Mouse (Mus musculus) spleen, postnatal 4 days (tissue): Measurements from ENCODE around the gene Magi2.
"Not testable (repeated sequence)": the region's sequence is repeated elsewhere in the genome, so short reads cannot be mapped to it uniquely, and the experiment has no call there.

Experiments used
- DNase-seq, 2 experiments: peaks; one replicate each; pipeline ENCODE4 v3.0.0; 2022; ENCODE audit warnings: low spot score in 2 of 2

The Magi2 gene

DNA sequence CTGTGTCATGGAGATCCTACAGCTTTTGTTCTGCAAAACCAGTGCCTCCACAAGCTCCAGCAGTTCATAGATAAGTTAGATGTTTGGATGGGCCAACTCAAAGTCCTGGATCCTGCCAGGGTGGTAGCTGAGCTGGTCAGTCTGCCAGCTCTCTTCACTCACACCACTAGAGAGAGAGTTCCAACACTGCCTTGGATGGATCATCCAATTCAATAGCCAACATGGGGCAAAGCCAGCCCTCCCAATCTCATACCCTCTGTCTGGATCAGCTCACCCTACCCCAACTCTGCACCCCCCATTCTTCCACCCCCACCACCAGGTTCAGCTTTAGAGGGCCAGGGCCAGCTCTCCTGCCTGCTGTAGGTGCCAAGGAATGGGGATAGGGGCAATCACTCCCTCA is 235.7 kb downstream of the Magi2 start:
- no peak for DNase-seq

DNA sequence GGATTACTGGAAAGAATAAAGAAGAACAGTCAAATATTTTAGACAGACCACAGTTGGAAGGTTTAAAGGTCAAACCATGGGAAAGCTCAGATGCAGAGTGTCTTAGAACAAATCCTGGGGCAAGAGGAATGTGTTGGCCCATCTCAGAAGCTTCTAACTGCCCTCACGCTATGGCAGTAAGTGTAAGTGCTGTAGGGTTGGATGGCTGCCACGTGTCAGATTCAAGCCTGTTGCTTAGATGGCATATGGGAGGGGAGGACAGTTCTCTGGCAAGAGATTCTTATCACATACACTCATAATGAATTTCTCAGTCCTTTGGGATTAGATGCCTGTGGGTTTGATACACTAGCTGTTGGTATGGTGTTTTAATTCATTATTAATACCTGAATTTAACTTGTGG is 238.5 kb downstream of the Magi2 start:
- no peak for DNase-seq

DNA sequence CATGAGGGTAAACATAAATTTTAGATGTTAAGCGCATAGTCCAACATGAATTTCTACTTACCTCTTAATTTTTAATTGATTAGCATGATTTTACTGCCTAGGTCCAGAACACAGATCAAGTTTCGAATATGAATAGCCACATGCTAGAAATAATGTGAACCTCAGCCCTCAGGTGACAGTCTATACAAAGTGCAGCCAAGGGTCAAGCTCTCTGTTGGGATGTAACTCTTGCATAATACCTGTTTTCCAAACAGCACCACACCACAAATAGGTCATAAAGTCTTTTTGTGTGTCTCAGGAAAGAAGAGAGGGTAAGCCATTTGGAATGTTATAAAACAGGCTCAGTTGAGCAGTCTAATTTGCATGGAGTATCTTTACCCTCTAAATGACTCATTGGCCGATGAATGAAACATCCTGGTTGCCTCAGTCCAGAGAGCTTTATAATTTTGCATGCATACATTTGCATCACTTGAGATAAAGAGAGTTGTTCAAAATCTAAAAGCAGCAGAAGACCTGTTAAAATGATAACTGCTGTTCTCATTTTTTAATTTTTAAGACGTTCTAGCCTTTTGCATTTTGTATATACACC is 246.1 kb downstream of the Magi2 start:
- DNase-seq = no peak

DNA sequence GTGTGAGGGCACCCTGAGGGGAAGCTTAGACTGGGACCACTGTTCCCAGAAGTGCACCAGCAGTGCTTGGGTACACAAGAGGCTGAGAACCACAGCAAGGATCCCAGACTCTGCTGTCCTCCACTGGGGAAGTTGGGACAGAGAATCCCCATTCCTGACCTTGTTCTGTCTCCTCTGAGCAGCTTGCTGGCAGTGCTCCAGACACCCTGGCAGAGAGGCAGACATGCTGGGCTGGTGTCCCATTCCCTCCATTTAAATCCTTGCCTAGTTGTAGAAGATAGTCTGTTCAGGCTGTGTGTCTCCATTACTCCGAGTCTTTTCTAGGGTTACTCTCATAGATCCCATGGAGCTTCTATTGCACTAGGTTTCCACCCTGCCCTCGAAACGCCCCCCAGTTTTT is 256.1 kb downstream of the Magi2 start:
- DNase-seq = no peak

DNA sequence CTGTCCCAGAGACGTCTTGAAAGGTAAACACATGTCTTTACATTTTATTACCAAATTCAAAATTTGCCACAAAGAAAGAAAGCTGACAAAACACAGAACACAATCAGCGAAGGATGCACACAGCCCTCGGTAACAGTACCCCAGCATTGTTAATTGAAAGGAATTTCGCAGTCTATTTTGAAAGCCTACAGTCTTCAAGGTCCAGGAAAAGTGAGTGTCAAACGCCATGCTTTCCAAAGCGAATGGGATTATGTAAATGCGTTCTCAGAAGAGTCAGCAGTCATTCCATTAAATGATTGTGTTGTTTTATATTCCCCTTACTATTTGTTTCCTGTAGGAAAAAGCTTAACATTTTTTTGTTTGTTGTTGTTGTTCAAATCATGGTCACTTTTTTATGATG is 261.1 kb downstream of the Magi2 start:
- no peak for DNase-seq

DNA sequence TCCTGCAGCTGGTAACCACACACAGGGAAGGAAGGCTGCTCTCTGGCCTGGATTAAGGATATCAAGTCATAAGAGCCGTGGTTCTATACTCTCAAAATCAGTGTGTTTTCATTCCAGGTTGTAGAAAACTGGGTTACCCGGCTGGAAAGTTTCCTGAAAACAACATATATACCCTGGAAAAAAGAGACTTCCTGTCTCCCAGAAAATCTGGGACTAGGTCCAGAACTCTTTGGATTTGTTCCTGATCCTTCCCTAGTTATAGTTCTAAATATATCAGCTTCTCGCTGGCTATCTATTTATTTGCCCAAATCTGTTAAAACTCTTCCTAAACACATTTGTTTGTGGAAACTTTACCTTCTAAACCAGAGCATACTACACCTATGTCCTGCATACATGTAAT is 274.2 kb downstream of the Magi2 start:
- no peak for DNase-seq

DNA sequence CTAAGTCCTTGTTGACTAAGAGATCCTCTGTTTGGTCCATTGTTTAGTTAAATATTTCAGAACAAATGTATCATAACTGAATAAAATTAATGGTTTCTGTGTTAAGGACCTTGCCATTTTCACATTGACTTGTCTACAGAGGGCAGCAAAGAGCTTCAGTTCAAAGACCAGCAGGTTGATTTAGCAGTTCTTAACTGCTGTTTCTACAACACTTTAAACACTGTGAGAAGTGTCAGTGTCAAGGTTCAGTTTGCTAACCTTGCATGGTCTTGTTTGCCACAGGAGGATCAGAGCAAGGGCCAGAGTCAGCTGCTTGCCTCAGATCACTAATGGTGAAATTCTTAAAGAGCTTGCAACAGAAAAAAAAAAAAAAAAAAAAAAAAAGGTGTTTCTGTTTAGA is 295.3 kb downstream of the Magi2 start:
- DNase-seq = no peak

DNA sequence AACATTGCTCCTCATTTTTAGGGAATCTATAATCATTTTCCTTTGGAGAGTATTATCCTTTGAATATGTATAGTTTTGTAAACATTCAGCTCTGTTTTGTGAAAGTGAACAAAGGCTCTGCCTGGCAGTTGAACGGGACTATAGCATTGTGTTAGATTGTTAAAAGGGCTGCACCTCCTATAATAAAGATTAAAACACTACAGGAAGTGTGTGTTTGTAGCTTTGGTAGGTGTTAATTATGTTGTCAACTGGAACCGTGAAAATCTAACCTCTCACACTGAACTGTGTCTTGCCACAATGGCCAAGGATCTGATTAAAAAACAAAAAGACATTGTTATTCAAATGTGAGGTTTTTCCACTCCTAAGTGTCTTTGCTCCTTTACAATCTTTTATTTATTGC is 312.5 kb downstream of the Magi2 start:
- no peak for DNase-seq

DNA sequence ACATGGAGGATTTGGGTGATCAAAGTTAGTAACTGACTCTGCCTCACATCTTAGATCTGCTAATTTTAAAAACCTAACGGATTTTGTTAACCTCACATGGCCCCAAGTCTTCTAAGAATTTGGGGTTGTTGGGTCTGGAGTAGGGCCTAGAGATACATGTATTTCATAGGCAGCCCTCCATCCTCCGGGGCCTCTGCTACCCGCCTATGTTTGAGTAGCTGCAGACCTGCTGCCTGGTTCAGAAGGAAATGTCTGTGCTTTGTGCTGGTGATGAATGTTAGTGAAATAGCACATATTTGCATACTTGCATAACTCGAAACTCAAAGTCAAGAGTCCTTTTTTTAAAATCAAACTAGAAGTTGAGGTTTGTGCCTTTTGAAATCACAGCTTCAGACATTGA is 319.6 kb downstream of the Magi2 start:
- no peak for DNase-seq

DNA sequence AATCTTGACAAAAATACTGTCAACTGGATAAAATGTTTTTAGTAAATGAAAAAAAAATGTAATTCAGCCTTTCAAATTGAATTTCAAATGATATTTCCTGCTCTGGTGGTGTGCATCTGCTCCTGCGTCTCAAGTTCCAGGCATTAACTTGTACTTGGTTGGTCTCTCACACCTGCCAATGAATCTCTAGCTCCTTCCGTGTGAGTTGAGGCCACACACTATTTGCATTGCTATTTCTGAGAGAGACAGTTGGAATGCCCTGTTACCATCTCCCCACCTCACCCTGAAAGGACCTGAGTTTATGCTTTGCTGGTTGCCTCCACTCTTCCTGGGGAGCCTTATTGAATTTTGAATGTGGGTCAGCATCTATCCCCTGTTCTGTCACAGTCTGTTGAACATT is 320.1 kb downstream of the Magi2 start:
- no peak for DNase-seq

DNA sequence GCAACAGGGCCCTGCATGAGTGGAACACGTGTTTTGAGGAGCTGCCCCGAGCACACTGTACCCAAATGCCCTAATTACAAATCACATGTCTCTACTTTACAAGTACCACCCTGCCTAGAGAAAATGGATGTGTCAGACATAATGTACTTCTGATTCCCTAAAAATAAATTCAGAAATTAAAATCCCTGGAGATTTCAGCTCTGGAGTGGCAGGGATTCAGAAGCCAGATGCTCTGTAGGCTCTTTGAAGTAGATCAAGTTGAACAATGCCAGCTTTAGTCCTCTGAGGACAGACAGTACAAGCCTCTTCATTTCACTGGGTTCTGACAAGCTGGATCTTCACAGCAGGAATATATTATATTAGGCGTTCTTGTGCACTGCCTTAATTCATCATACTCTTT is 326.7 kb downstream of the Magi2 start:
- no peak for DNase-seq

DNA sequence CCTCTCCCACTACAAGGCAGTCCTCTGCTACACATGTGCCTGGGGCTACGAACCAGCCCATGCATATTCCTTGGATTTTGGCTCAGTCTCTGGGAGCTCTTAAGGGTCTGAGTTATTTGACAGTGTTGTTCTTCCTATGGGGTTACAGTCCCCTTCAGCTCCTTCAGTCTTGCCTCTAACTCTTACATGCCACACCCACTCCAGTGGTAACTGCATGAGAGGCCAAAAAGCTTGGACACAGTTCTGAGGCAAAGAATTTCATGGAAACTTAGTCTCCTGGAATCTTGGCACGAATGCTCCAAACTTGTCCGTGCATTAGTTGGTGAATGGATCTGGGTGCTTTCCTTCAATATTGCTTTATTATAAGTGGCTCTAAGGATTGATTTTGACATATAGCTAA is 338.8 kb downstream of the Magi2 start:
- no peak for DNase-seq

DNA sequence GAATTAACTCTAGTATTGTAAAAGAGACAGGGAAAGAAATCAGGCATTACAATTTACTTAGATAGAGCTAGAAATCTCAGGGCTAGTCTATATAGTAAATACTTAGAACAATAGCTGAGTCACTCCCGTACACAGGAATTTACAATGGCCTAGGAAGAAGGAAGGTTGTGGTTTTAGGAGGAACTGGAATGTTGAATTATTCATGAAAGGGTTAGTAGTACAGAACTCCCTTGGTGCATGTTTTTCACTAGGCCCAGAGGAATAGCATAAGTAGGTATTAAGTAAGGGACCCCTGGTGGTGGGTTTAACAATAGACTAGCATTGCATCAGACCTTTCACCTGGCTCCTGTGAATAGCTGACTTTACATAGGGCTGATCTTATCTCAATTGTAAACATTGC is 339.3 kb downstream of the Magi2 start:
- not testable (repeated sequence) for DNase-seq

DNA sequence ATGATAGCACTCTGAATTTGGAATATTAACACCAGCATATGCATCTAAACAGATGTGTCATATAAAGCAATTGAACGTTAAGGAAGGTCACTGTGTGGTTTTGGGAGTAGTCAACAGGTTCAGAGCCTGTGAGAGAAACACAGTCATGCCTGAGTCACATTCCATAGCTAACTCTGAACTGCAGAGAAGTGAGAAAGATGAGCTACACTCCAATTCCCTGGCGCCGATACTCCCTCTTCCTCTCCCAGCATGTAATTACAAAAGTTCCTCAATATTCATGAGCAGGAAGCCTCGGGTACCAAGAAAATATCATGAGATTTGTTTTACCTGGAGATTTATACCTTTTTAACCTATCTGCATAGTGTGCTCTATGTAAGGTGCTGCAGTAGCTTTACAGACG is 380.9 kb downstream of the Magi2 start:
- no peak for DNase-seq

DNA sequence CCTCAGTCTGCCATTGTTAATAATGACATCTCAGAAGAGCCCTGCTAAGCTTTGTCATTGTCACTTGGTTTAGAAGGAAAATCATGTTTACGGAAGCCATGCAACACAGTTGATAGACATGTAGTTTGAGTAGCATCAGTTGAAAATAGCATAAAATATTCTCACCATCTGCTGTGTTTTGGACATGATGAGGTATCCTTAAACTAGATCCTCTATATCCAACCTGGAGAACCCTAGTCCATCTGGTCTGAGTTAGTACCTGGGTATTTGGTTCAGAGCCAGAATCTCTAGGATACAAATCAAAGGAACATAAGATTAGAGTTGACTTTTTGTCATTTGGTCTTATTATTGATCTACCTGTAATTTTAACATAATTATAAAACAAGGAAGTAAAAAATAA is 385.0 kb downstream of the Magi2 start:
- no peak for DNase-seq

DNA sequence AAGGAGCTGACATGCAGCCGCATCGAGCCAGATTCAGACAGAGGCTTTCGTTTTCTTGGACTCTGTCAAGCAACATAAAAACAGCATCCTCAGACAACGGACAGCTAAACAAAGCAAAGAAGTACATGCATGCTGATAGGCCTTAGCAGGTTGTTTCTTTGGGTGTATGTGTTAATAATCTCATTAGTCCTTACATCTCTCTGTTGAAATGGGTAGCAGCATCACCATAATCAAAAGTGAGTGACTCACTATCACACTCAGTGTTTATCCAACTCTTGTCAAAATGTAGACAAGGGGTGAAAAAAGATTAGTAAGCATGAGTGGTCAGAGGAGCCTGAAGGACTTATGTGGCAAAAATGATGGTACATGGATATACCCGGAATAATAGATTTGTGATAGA is 394.8 kb downstream of the Magi2 start:
- DNase-seq = no peak

DNA sequence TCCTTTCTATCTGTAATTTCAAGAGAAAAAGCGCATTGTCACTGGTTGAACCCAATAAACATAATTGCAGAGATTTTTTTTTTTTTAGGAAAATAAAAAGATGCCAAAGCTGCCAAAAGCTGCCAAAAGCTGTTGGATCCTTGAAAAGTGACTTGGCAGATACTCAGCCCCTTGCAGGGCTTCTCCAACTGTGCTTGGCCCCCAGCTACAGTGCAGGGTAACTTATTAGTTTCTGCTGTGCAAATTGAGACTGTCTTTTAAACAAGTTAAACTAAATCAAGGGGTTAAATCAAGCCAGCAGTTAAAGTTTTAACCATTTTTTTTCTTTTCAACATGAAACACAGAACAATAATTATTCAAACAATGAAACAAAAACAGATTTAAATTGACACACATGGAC is 407.1 kb downstream of the Magi2 start:
- DNase-seq = no peak

DNA sequence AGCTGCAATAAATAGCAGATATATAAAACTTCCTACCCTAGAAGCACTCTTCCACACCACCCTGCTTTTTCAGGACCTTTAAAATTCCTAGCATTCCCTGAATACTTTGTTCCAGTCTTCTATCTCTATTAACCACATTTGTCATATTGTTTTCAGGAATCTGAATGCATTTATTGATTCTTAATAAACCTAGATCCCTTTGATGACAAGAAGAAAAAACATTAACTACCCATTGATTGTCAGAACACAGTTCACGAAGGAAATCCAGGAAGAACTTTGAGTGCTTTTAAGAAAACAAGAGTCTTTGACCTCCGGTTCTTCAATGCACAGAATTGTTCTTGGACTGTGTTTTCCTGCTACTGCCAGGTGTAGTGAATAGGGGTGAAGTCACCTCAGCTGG is 411.0 kb downstream of the Magi2 start:
- no peak for DNase-seq

DNA sequence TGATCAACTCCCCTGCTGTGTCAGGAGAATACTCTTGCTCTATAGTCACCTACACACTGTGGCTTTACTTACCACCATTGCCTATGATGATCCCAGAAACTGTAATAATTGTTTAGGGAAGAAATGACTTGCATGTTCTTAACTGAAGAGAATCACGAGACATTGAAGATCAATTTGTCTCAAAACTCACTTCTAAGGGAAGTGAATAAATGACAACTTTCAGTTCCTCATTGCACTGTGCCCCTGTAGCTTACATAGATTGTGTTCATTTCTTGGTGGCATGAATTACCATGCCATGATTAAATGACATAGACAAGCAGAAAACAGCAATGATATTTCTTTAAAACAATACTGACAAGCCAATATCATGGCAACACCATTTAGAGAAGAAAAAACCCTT is 429.1 kb downstream of the Magi2 start:
- DNase-seq = no peak

DNA sequence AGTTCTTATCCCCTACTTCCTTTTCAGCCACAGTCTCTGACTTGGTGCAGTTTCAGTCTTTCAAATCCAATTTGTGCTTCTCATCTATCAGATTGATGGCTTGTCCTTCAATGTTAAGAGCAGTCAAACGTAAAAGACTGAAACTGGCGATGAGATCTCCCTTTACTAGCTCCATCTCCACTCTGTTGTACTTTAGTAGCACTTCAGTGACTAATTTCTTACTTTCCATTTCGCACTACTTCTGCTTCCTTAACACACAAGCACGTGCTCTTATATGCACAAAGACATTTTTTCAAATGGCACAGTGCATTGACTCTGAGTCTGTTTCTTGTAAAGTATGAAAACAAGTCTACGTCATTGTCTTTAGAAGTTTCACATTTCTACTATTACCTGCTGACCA is 439.6 kb downstream of the Magi2 start:
- DNase-seq = no peak

DNA sequence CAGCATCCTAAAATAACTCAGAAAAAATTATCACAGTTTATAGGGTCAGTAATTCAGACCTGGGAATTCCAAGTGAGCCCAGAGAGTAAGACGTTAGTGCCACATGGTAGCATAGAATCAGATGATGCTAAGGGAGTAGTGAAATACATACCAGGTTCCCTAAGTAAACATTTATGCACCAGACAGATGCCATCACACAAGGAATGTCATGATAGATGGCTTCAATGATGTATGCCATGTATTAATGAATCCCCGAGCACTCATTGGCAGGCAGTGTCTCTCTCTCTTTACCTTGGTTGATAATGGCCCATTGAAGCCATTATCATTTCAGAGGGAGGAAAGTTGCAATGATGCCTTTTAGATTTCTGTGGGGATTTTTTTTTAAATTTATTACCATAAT is 490.5 kb downstream of the Magi2 start:
- no peak for DNase-seq

DNA sequence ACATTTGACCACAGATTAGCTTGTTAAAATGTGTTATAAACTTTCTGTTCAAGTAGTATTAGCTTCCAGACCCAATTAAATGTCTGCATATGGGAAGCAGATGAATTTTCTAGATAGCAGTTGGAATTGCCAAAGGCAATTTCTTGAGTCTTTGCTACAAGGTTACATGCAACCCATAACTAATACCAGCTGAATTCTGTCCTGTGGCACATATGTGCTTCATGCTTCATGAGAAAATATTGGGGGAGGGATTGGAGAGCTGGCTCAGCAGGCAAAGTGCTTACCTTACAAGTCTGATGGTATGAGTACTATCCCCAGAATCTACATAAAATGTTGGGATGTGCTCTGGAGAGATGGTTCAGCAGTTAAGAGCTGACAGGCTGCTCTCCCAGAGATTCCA is 499.4 kb downstream of the Magi2 start:
- DNase-seq = no peak

DNA sequence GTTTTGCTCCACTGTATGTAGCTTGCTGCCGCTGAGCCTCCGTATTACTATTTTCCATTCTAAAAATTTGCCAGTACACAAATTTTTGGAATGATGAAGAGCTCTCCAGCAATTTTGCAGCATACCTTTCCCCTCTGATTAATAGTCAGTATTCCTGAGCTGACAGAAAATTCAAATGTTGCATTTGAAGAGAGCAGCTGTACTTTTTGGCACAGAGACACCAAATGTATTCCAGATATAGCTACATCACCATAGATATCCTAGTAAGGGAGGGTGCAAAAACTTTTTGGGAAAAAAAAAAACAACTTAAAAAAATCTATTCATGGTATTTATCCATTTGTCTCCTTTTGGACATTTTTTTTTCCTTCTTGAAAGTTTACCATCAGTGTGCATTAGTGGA is 518.5 kb downstream of the Magi2 start:
- DNase-seq = no peak

DNA sequence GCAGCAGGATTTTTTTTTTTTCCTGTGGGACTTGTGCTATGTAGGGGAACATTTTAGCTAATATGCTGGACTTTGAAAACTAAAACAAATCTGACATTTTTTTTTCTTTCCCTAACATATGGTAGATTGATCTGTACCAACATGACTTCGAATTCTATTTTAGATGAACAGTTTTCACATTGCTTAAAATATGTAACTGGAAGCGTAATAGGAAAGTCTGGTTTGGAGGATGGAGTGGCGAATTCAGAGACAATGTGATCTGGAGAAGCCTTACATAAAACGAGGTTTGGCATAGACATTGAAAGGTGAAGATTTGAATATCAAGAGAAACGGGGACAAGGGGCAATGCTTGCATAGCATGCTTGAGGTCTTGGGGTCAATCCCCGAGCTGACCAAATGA is 519.1 kb downstream of the Magi2 start:
- no peak for DNase-seq
